Mouse (Mus musculus) lung, embryonic 14.5 days (tissue): ENCODE data around the gene Atp6v1g1. TPM values are rescaled to one million over a fixed set of nuclear protein-coding genes. Genes with fewer than 3 reads are reported as not detected.

Source experiments
- ATAC-seq: fragments of 200-750 bp; cut with Nextera tagmentation; 2 replicates; pipeline ENCODE4 v1.8.0; 2017; ENCODE audit warnings: mild to moderate bottlenecking, moderate TSS enrichment, moderate library complexity; ENCODE audit not compliant: insufficient read depth
- DNase-seq: peaks from one replicate; pipeline ENCODE4 v3.0.0-alpha.2; 2015
- H3K27ac ChIP-seq: fragments of 300-500 bp; sonication (generic); 2 replicates; pipeline ENCODE4 v1.5.1; 2014; ENCODE audit warnings: low read depth, mild to moderate bottlenecking, moderate library complexity
- H3K27me3 ChIP-seq: fragments of 300-500 bp; sonication (generic); 2 replicates; pipeline ENCODE4 v1.6.1; 2014; ENCODE audit warnings: low read length, control low read depth; ENCODE audit not compliant: insufficient read depth
- H3K36me3 ChIP-seq: fragments of 300-500 bp; sonication (generic); 2 replicates; pipeline ENCODE4 v1.6.1; 2014; ENCODE audit warnings: control low read depth; ENCODE audit not compliant: insufficient read depth
- H3K4me1 ChIP-seq: fragments of 300-500 bp; sonication (generic); 2 replicates; pipeline ENCODE4 v1.6.1; 2014; ENCODE audit warnings: antibody characterized with exemption, control low read depth; ENCODE audit not compliant: insufficient read depth
- H3K4me2 ChIP-seq: fragments of 300-500 bp; sonication (generic); 2 replicates; pipeline ENCODE4 v1.6.1; 2014; ENCODE audit warnings: mild to moderate bottlenecking
- H3K4me3 ChIP-seq: fragments of 300-500 bp; sonication (generic); 2 replicates; pipeline ENCODE4 v1.5.1; 2014; ENCODE audit warnings: low read depth, low read length
- H3K9ac ChIP-seq: fragments of 300-500 bp; sonication (generic); 2 replicates; pipeline ENCODE4 v1.6.1; 2014
- H3K9me3 ChIP-seq: fragments of 300-500 bp; sonication (generic); 2 replicates; pipeline ENCODE4 v1.6.1; 2016; ENCODE audit warnings: low read depth, low read length, control low read depth
- CTCF ChIP-seq: IDR thresholded peaks from 2 replicates; pipeline ENCODE4 v1.5.1; 2016; ENCODE audit warnings: antibody characterized with exemption, low read depth
- WGBS: fragments of 180-500 bp; shearing (Covaris S2); extraction: QIAGEN DNeasy Blood & Tissue Kit; methylation state at CpG from one replicate; pipeline ENCODE4 v1.1.7; 2014; 5-methylcytosine and 5-hydroxymethylcytosine counted together
- polyA plus RNA-seq: library from polyadenylated mRNA; unstranded; fragments of >200 nt; fragmentation: Nextera tagmentation; extraction: Ambion mirVana; gene quantifications from 2 replicates; pipeline ENCODE4 v1.2.1, GENCODE M21; 2014

Atp6v1g1 gene
- polyA plus RNA-seq, 1 experiment from 2014 or later, result 228 TPM

- no peak for DNase-seq
- Histone ChIP-seq H3K36me3 (no peaks in the 10 kb centered on the region), H3K27ac (no peak overlapping the region), H3K4me1 (no peaks in the 10 kb centered on the region), H3K4me3 (no peak overlapping the region), H3K9ac (no peak overlapping the region), H3K27me3 (no peaks in the 10 kb centered on the region), H3K4me2 (no peak overlapping the region), H3K9me3 (no peaks in the 10 kb centered on the region)
- WGBS, result 37% methylated on average over 6 of the region's 6 CpGs
- peak; percentile 21; the same call in 1 of the 2 replicates for ATAC-seq
- TF ChIP-seq CTCF, result no peak
Observed at GRCm38 (mm10) chr4:63580078-63580477, 35.5 kb downstream of the Atp6v1g1 start.

- Histone ChIP-seq H3K27ac (no peak overlapping the region), H3K9me3 (no peaks in the 10 kb centered on the region), H3K4me1 (no peaks in the 10 kb centered on the region), H3K4me2 (no peak overlapping the region), H3K27me3 (no peaks in the 10 kb centered on the region), H3K36me3 (no peaks in the 10 kb centered on the region), H3K4me3 (no peak overlapping the region), H3K9ac (no peak overlapping the region)
- DNase-seq (no peak), ATAC-seq (no peak)
- 61% methylated on average over 5 of the region's 5 CpGs for WGBS
- TF ChIP-seq CTCF, result no peak
Observed at GRCm38 (mm10) chr4:63582580-63582979, 38.0 kb downstream of the Atp6v1g1 start.

DNA sequence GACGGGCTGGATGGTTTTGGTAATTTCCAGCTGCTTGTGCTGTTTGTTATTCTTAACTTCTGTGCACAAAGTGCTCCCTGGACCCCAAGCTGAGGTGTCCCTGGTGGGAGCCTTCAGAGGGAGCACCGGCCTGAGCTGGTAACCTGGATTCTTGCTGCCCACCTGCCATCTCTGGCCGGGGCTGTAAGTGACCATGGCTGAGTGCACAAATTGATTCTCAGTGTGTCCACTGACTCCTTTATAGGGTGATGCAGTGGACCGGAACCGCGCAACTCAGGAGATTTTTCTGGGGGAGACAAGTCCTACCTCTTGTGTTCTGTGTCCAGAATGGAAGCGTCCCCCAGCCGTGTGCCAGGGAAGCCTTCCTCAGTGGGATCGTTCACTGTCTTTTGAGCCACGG lies 40.6 kb downstream of the Atp6v1g1 start:
- Histone ChIP-seq H3K4me3 (no peak overlapping the region), H3K27ac (no peak overlapping the region), H3K36me3 (no peaks in the 10 kb centered on the region), H3K4me2 (no peak overlapping the region), H3K9ac (no peak overlapping the region), H3K9me3 (no peaks in the 10 kb centered on the region), H3K4me1 (no peaks in the 10 kb centered on the region), H3K27me3 (no peaks in the 10 kb centered on the region)
- WGBS, result 86% methylated on average over 10 of the region's 10 CpGs
- ATAC-seq (no peak), DNase-seq (no peak)
- TF ChIP-seq CTCF, result no peak

DNA sequence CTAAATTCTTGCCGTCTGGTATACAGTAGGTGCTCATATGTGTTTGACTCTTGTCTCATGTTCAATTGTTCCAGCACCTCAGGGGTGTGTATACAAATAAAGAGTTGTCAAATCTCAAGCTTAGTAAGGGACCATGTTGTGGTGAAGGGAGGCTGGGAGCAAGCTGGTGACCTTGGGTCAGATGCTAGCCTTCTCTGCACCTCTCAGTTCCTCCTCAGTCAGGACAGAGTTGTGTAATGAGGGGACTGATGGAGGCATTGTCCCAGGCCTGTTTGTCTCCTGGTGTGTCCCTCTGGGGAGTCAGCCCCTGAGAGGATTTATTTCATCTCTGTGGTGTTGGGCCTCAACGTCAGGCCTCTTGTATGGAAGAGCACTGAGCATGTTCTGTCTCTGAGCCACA lies 41.7 kb downstream of the Atp6v1g1 start:
- TF ChIP-seq CTCF, result no peak
- WGBS, result 70% methylated on average over 2 of the region's 2 CpGs
- H3K9ac ChIP-seq, result no peak overlapping the region

GRCm38 (mm10) chr4:63589987-63590386 lies 45.4 kb downstream of the Atp6v1g1 start:
- ATAC-seq (no peak), DNase-seq (no peak)
- H3K4me1 ChIP-seq, result no peaks in the 10 kb centered on the region
- H3K36me3 ChIP-seq, result no peaks in the 10 kb centered on the region
- H3K9me3 ChIP-seq, result no peaks in the 10 kb centered on the region
- no peaks in the 10 kb centered on the region for H3K27me3 ChIP-seq
- H3K9ac ChIP-seq, result no peak overlapping the region
- TF ChIP-seq CTCF, result no peak
- H3K4me2 ChIP-seq, result no peak overlapping the region
- H3K4me3 ChIP-seq, result no peak overlapping the region
- no peak overlapping the region for H3K27ac ChIP-seq
- WGBS, result 82% methylated on average over 7 of the region's 7 CpGs

More for the DNA sequence above, 41.7 kb downstream of the Atp6v1g1 start:
- no peak for ATAC-seq
- no peaks in the 10 kb centered on the region for H3K4me1 ChIP-seq
- no peak overlapping the region for H3K4me3 ChIP-seq
- no peak for DNase-seq
- no peaks in the 10 kb centered on the region for H3K27me3 ChIP-seq
- no peak overlapping the region for H3K27ac ChIP-seq
- no peaks in the 10 kb centered on the region for H3K36me3 ChIP-seq
- H3K9me3 ChIP-seq, result no peaks in the 10 kb centered on the region
- H3K4me2 ChIP-seq, result no peak overlapping the region

- Histone ChIP-seq H3K4me1 (peaks cover 2% of the 10 kb centered on the region; the same call in 1 of the 2 replicates), H3K4me2 (no peak overlapping the region), H3K4me3 (no peak overlapping the region), H3K9me3 (no peaks in the 10 kb centered on the region), H3K27me3 (no peaks in the 10 kb centered on the region), H3K36me3 (no peaks in the 10 kb centered on the region), H3K9ac (no peak overlapping the region), H3K27ac (no peak overlapping the region)
- TF ChIP-seq CTCF, result no peak
- no peak for ATAC-seq
- DNase-seq, result no peak
- 74% methylated on average over 4 of the region's 4 CpGs for WGBS
Observed at GRCm38 (mm10) chr4:63590538-63590937, 46.0 kb downstream of the Atp6v1g1 start.

DNA sequence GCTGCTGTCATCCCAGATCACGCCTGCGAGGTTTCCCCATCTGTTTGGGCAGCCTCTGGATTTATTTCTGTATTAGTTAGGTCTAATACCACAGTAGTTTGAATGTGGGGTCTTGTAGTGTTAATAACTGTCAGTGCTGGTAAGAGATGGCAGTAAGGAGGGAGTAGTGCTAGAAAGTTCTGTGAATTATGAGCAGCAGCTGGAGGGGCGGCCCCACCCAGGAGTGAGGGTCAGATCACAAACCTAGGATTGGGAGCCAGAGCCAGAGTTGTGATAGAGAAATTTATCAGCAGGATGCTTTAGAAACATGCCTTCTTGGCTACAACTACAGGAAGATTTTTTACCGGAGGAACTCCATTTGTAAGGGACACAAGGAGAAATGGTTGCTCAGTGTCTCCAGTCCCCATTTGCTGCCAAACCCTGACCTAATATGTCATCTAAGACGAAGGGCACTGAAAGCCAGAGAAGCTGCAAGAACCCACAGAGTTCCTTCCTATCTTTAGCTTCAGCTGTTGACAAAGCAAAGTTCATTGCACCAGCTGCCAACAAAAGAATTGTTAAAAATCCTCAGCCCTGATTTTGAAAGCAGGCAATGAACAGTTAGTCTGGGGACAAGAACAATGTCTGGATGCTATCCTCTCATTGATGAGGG lies 50.0 kb downstream of the Atp6v1g1 start:
- DNase-seq (peak; percentile 14), ATAC-seq (no peak)
- Histone ChIP-seq H3K27me3 (no peaks in the 10 kb centered on the region), H3K4me2 (no peak overlapping the region), H3K27ac (no peak overlapping the region), H3K9ac (no peak overlapping the region), H3K4me3 (no peak overlapping the region), H3K4me1 (peaks cover 2% of the 10 kb centered on the region; the same call in 1 of the 2 replicates), H3K36me3 (no peaks in the 10 kb centered on the region), H3K9me3 (no peaks in the 10 kb centered on the region)
- no peak for TF ChIP-seq CTCF
- whole genome bisulfite sequencing, result 60% methylated on average over 5 of the region's 5 CpGs
